Mouse (Mus musculus): ENCODE measurements at regions not wholly inside any gene's neighbourhood (a gene's known extent, or its start where the extent isn't known, plus 50 kb on each side); places are given as distances from the start of the nearest gene placed in this dataset.

GRCm38 (mm10) chr13:72814616-72815015, 186.0 kb downstream of the Irx2 start:
- TF ChIP-seq CTCF (IDR thresholded peaks at IDR 0.05; ENCODE audit: borderline replicate concordance, insufficient read depth, low read length) (no peak), POLR2A (IDR thresholded peaks at IDR 0.05; ENCODE audit: low read depth, low read length) (no peak)
